Mouse (Mus musculus): ENCODE data around the gene Ajuba. TPM values are rescaled to one million over a fixed set of nuclear protein-coding genes. Genes with fewer than 3 reads are reported as not detected.
"Not testable (repeated sequence)": the region's sequence is repeated elsewhere in the genome, so short reads cannot be mapped to it uniquely, and the experiment has no call there.

Gene Ajuba
- 10 to 100 TPM; 19.4 to 20.3 TPM for total RNA-seq (2021)

GRCm38 (mm10) chr14:54577089-54577982, at the start of gene Ajuba:
Gene Ajuba, minus strand, starts transcription at chr14:54577558.
- DNase-seq, result peak; percentile 92

GRCm38 (mm10) chr14:54624976-54625375, 47.6 kb upstream of the Ajuba start:
- no peak for DNase-seq

GRCm38 (mm10) chr14:54623334-54623733, 46.0 kb upstream of the Ajuba start:
- no peak for DNase-seq

GRCm38 (mm10) chr14:54621133-54621532, 43.8 kb upstream of the Ajuba start, which contains the start of gene Psmb11:
Gene Psmb11, plus strand, starts transcription at chr14:54621433.
- no peak for DNase-seq

GRCm38 (mm10) chr14:54617897-54618365, 40.6 kb upstream of the Ajuba start, which contains the start of gene Psmb5:
Gene Psmb5, minus strand, starts transcription at chr14:54618022.
- peak; percentile 87 for DNase-seq

- no peak for DNase-seq
These were observed 40.0 kb upstream of the Ajuba start for GRCm38 (mm10) chr14:54617152-54617896.

GRCm38 (mm10) chr14:54616226-54616825, 39.0 kb upstream of the Ajuba start:
- no peak for DNase-seq

GRCm38 (mm10) chr14:54614130-54614529, 36.8 kb upstream of the Ajuba start:
- DNase-seq, result not testable (repeated sequence)

- DNase-seq, result no peak
These were observed 33.3 kb upstream of the Ajuba start for GRCm38 (mm10) chr14:54610648-54611047.

- DNase-seq, result peak; percentile 33
These were observed 32.6 kb upstream of the Ajuba start for GRCm38 (mm10) chr14:54609962-54610361.

GRCm38 (mm10) chr14:54609245-54609644, 31.9 kb upstream of the Ajuba start:
- DNase-seq, result no peak

GRCm38 (mm10) chr14:54607226-54607625, 29.9 kb upstream of the Ajuba start:
- DNase-seq, result no peak

- peak; percentile 87 for DNase-seq
These were observed 28.5 kb upstream of the Ajuba start, which contains the start of gene 4931414P19Rik for GRCm38 (mm10) chr14:54605752-54606321. Gene 4931414P19Rik, minus strand, starts transcription at chr14:54605993.

- DNase-seq, result no peak
These were observed 26.3 kb upstream of the Ajuba start for GRCm38 (mm10) chr14:54603686-54604085.

- DNase-seq, result peak; percentile 97
These were observed 25.8 kb upstream of the Ajuba start for GRCm38 (mm10) chr14:54603038-54603654.

- no peak for DNase-seq
These were observed 25.3 kb upstream of the Ajuba start for GRCm38 (mm10) chr14:54602613-54603012.

GRCm38 (mm10) chr14:54601601-54602000, 24.2 kb upstream of the Ajuba start:
- DNase-seq, result no peak

GRCm38 (mm10) chr14:54597084-54597483, 19.7 kb upstream of the Ajuba start:
- DNase-seq, result no peak

GRCm38 (mm10) chr14:54594631-54595414, 17.5 kb upstream of the Ajuba start:
- DNase-seq, result no peak

- no peak for DNase-seq
These were observed 16.7 kb upstream of the Ajuba start for GRCm38 (mm10) chr14:54594055-54594454.

Measured in heart, postnatal 4 days (tissue).